Mouse (Mus musculus) megakaryocyte, embryonic 14.5 days (primary cell): Measurements from ENCODE around the gene Itgb7.

Source experiments
- FLI1 ChIP-seq: IDR thresholded peaks from 2 replicates; pipeline ENCODE4 v1.6.1; 2012; ENCODE audit warnings: low read length, inconsistent platforms, mixed read lengths
- GATA1 ChIP-seq: IDR thresholded peaks from 3 replicates; pipeline ENCODE4 v1.6.1; 2012; ENCODE audit warnings: mixed read lengths, low read length, inconsistent platforms, borderline replicate concordance

DNA sequence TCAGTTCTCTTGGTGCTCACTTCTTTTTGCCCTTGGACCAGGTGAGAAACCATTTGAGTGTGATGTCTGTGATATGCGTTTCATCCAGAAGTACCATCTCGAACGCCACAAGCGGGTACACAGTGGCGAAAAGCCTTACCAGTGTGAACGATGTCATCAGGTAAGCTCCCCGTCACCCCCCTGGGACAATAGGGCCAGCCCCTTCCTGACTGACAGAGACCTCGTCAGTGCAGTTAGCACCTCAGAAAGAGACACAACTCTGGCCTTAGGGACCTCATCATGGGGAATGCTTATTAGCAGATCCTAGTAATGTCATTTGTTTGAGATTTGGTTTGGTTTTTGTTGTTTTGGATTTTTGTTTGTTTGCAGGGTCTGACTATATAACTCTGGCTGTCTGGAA, 22.6 kb downstream of the Itgb7 start:
- TF ChIP-seq FLI1 (no peak), GATA1 (no peak)
